Mouse (Mus musculus): ENCODE measurements around the gene Zfp142.

Gene Zfp142

DNA sequence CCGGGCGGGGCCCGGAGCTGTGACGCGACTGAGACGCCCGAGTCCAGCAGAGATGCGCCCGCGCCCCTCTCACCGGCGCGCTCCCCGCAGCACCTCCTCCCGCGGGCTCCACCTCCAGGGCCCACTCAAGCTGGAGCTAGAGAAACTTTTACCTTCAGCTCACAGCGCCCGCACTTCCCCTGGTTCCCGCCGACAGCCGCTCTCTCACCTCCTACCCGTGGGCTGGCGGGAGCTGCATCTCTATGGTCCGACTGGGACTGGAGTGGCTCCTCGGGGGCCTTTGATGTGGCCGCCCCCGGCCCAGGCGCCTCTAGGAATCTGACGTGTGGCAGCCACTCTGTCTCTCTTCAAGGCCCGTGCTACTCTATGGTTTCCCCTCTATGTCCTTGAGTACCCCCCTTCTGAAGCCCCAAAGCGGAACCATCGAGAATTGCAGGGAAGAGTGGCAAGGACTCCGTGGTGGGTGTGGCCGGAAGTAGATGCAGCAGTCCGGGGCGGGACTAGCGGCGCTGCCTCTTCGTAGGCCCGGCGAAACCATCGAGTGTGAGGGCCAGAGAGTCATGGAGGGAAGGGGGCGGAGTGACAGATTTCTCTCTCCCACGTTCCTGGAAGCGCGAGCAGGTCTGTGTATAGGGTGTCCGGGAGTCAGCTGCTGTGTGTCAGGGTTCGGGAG is at the start of gene Zfp142, which contains the start of gene Bcs1l:
Gene Zfp142 (minus strand): TSS at position 474 of the 673 bp plus-strand sequence.
Gene Bcs1l (plus strand): TSS at position 517 of the 673 bp plus-strand sequence.
- DNase-seq = peak; percentile 95

DNA sequence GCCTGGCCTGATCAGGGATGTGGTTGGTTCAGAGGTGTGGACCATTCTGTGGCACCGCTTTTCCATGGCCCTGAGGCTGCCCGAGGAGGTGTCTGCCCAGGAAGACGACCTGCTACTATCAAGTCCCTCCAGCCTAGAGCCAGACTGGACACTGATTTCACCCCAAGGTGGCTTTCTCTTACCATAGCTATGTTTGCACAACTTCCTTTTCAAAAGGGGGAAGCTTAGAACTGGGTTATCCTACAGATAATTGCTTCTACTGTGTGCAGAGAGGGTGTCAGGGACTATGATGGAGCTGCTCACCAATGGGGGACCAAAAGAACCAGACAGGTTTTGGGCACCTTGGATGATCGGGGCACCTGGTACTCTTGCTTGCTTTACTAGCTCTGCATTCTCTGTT is 44.7 kb upstream of the Zfp142 start:
- no peak for DNase-seq

DNA sequence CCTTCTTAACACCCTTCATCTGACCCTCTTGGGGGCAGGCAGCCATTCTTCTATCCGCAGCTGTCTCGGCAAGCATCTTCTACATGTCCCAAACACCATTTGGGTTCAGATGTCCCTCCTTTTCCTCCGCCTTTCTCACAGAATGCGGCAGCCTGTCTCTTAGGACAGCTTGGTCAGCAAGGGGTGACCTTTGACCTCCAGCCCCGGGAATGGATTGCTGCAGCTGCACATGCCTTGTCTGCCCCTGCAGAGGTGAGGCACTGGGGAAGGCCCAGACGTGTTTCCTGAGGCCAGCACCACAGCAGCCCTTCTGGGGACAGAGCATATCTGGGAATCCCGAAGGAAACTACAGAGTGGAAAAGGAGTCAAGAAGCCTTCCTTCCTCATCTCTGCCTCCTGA is 40.0 kb upstream of the Zfp142 start:
- no peak for DNase-seq

DNA sequence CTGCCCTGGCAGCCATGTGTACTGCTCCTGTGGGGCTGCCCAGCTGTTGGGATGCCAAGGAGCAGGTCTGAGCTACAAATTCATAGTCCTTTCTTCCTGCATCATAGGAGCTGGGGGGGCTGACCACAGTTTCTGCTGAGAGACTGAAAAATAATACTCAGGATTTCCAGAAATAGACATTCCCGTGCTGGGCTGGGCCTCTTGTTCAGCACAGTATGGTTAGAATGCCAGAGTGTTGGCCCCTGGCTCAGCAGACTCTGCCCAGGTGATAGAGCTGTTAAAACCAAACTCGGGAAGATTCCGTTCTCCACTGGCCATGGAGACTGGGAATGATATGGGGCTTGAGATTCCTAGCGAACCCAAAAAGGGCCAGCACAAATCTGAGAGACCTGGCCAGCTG is 38.0 kb upstream of the Zfp142 start:
- no peak for DNase-seq

DNA sequence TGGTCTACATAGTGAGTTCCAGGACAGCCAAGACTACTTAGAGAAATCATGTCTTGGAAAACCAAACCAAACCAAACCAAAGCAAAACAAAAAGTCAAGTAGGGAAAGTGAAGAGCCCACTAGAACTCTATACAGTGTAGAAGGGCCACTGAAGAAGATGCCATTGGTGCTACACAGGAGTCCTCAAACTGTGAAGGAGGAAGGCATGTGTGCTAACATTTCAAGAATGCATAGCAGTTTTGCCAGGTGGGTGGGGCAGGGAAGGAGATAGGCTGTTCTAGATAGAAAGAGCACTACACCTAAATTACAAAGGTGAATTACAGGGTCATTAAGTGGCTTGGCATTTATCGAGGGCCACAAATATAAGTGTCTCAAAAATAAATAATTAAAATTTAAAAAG is 36.1 kb upstream of the Zfp142 start:
- DNase-seq = no peak

DNA sequence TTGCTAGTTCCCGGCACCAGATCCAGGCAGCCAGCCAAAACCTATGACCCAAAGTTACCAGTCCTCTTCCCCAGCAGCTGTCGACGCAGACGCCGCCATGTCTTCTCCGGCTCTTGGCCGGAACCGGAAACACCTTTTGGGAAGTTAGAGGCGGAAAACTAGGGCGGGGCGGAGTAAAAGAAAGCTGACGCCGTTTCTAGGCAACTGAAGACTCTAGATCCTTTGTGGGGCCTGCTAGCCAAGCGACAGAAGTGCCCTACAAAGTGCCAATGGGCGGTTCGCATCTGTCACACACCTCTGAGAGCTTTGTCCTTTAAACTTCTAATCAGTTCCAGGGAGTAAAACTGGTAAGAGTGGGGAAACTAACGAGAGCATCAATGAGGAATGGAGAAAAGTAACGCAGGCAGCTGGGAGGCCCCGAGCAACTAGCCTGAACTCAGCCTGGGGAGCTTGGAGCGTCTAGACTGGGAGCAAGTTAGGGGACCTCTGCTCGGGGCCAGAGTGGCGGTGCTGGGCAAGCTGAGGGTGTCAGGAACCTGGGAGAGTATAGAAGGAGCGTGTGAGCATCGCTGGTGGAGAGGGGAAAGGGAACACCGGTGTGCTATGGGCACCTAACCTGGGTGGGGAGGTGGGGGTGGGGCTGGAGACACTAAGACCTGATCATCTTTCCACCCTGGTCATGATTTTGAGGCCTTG is 13.4 kb upstream of the Zfp142 start, which contains the start of the genes Rnf25 and Stk36:
Gene Rnf25 (minus strand): TSS at position 131 of the 696 bp plus-strand sequence.
Gene Stk36 (plus strand): TSS at position 179 of the 696 bp plus-strand sequence.
- peak; percentile 80 for DNase-seq

DNA sequence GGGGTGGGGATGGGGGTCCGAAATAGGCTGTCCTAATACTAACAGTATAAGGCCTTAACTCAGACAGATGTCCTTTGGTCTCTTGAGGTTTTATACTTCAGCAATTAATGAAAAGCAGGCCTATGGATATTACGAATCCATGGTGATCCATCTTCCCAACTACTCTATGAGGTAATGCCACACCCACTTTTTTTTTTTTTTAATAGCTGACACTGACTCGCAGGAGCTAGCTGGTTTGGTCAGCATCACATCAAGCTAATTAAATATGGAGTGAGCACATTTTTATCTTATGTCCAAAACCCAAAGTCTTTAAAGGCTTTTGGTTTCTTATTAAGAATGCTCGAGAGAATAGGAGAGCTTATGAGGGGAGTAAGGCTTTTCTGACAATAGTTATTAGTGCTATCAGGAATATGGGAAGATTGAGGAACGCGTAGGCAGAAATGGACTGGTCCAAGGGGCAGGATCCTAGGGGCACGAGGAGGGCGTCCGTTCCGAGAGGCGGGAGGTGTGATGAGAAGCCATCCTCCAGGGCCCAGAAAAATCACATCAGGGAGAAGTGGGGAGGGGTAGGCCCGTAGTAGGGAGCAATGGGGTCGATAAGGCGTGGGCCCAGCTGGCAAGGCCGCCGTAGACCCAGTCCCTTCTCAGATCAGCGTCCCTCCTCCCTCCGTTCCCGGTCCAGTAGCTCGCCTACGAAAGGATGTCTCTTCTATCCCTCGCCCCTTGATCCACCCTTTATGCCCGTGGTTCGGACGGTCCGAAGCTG is 12.6 kb upstream of the Zfp142 start:
- no peak for DNase-seq

DNA sequence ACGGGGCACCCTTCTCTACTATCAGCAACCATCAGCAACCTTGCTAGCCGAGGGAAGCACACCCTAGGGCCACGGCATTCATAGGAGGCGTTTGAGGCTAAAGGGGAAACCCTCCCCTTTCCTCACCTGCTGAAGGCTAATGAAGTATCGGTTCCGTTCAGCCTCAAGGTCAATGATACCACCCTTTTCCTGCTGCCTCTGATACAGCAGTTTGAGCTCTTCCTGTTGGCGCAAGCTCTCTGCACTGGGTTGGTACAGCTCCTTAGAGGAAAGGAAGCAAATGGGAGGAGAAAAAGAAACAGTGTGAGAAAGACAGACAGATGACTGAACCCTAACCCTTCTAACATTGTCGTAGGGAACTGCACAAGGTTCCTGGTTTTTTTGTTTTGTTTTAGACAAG is 6.4 kb upstream of the Zfp142 start:
- DNase-seq = no peak

DNA sequence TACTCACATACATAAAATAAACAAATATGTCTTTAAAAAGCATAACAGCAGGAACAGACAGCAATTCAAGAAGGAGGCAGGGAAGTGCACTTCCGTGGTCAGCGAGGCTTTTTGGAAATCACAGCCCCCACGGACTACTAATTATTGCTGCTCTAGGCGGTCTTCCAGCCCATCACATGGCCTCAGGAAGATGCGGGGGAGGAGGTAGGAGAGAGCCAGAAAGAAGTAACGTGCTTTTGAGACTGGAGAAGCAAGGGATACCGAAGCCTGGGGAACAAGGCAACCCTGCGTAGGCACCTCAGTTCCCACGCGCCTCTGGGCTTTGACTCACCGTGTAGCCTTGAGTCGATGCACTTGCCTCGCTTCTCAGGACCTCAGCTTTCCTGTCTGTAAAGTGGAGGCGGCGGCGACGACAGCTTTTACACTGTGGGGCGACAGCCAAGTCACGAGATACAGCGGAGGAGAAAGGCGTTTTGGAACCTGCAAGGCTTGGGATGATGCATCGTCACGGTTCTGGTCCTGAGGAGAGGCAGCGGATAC is 743 bp downstream of the Zfp142 start:
- no peak for DNase-seq

DNA sequence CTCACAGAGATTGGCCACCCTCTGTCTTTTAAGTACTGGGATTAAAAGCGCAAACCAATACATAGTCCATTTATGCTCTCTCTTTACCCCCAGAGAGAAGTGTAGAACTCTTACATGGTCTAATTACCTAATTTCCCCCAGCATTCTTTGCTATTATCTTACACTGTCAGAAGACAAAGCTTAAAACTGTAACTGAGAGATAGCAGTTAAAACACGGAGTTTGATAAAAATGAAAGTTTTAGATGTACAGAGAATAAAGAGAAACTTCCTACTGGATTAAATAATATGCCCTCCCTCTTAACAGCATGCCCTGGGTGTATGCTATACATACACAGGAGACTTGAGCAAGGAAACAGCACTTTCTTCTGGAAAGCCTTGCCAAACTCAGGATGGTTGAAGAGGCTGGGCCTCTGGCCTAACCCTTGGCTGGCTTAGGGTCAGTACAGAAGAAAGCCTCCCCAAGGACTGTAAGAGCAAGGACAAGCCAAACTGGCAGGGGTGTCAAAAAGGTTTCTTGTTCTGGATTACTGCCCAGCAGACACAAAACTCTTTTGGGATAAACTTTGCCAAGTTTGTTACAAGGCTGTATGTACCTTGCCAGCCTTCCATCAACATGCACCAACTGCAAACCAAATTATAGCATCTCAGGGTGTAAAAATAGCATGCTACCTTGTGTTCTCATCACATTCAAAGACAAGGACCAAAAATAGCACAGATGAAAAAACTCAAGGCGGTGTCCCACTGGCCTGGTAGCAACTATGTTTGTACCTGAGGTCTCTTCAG is 3.2 kb downstream of the Zfp142 start:
- DNase-seq = no peak

DNA sequence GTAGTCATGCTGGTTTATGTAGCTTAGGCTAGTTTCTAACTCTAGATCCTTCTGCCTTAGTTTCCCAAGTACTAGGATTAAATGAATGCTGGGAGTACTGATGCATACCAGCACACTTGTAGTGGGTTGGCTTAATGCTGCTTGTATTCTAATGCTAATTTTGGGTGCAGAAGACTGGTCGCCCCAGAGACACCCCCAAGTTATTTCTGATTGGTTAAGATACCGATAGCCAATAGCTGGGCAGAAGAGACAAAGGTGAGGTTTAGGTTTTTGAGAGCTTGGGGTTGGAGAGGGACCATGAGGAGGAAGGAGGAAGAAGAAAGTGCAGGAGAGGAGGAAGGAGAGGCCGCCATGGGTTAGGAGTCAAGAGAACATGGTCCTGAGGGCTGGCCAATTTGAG is 5.4 kb downstream of the Zfp142 start:
- no peak for DNase-seq

DNA sequence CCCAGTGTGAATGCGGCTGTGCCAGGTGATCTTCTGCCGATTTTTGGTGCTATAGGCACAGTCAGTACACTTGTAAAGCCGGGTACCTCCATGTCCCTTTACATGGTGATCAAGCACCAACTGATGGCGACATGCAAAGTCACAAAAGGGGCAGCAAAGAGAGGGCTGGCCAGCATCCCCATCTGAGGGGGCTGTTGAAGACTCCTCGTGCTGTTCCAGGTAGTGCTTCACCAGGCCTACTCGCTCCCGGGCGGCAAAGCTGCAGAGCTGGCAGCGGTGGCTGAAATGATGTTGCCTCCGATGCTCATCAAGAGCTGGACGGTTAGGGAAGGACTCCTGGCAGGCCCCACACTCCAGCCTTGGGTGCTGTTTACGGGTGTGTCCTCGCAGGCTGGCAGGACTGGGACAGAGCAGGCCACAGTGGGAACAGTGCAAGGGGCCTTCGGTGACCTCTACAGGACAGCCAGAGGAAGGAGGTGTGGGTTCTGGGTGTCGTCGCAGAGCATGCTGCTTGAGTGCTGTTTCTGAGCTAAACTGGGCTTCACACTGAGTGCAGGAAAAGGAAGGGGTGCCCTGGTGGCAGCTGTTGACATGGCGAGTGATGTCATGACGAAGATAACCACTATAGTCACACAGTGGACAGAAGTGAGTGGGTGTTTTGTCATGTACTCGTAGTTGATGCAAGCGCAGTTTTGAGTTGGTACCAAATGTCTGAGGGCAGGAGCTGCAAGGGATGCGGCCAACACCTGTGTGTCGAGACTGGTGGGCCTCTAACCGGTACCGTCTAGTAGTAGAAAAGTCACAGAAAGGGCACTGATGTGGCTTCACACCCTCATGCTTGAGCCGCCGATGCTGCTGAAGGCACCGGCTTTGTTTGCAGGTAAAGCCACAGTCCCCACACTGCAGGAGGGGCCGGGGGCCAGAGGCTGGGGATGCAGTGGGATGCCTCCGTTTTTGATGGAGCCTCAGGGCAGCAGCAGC is 18.0 kb downstream of the Zfp142 start:
- DNase-seq = no peak

DNA sequence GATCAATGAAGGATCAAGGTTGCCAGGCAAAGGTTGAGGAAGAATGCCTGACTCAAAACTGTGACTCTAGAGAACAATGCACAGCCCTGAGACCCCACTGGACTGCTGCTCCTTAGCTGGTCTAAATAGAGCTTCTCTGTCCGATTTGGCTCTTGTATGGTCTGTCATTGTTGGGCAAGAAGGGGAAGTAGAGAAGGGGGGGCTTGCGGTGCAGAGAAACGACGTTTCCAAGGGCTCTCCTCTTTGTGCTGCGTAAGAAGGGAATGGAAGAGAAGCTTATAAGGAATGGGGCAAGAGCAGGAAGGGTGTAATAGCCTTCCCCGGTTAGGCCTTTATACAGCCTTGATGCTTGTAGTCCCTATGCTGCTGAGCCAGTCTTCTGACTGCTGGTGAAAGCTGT is 22.2 kb downstream of the Zfp142 start:
- no peak for DNase-seq

DNA sequence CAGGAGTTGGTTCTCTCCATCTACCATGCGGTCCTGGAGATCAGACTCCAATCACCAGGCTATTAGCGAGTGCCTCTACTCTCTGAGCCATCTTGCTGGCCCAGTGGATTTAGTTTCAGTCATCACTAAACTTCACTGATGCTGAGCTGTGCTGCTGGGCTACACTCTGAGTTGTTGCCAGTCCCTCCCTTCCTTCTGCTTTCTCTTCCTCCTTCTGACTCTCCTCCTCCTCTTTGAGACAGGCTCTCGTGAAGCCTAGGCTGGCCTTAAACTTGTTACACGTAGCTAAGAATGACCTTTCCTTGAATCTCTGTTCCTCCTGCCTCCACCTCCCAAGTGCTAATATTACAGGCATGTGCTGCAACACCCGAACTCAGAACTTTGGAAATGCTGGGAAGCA is 29.0 kb downstream of the Zfp142 start:
- DNase-seq = no peak

DNA sequence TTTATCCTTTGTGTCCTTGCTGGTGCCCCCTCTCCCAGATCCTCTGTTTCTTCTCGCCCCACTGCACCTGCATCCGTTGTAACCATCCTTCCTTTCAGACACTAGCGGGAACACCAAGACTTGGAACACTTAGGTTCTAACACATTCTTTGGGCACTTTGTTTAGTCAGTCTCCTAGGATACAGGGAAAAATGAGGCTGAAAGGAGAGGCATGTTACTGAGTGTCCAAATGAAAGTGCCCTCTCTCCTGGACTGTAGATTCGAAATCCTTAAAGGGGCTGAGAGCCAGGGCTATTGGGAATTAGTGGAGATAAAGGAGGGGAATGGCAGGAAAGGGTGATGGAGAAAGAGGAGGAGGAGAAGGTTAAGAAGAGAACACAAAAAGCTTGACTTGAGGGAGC is 43.9 kb downstream of the Zfp142 start, which contains the start of gene Usp37:
Gene Usp37 (minus strand): TSS at position 101 of the 400 bp plus-strand sequence.
- no peak for DNase-seq

DNA sequence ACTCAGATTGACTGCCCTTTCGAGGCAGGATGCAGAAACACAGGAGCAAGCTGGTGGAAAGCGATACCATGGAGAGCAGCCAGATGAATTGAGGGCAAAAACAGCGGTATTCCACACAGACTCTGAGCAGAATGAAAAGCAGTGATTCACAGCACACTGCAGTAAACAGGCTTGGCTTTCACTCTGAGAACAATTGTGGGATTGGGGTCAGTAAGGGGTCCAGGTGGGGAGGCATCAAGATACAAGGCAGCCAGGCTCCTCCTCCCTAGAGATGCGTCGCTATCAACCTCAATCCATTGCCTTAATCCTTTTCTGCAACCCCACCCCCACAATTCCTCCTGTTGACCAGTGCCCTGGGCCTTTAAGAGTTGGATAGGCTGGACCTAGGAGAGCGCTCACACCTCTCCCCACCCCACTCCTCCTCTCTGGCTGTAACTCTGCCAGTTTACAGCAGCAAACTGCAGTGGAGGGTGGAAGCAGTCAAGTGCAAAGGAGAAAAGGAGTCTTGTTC is 45.5 kb downstream of the Zfp142 start, which contains the start of gene Plcd4:
Gene Plcd4 (plus strand): TSS at position 438 of the 511 bp plus-strand sequence.
- peak; percentile 6 for DNase-seq

DNA sequence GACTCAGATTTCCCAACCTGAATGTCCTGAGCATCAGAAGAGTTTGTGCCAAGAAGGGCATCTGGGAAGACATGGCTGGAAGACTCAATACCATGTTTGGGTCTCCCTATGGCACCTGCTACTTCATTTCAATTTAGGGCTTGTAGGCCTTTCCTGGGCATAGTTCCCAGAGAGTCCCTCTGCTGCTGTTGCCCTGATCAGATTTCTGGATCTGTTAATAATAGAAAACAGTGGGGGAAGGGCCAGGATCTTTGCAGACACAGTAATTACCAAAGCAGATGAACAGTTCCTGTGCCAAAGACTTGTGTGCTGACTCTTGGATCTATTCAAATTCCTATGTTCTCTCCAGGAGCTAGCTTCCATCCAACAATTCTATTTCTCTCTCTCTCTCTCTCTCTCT is 49.4 kb downstream of the Zfp142 start:
- DNase-seq = no peak

DNA sequence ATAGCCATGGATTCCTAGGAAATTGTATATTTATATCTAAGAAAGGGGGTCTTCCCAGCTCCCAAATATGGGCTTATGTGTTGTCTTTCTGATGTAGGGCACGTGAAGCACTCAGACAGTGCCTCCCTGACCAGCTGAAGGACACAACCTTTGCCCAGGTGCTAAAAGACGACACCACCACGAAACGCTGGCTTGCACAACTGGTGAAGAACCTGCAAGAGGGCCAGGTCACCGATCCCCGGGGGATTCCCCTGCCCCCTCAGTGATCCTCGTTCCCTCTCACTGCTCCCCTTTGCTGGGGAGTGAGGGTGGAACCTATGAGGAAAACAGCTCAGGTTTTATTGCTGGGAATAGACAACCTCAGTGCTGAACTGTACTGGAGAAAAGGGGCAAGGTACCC is 59.5 kb downstream of the Zfp142 start:
- no peak for DNase-seq

DNA sequence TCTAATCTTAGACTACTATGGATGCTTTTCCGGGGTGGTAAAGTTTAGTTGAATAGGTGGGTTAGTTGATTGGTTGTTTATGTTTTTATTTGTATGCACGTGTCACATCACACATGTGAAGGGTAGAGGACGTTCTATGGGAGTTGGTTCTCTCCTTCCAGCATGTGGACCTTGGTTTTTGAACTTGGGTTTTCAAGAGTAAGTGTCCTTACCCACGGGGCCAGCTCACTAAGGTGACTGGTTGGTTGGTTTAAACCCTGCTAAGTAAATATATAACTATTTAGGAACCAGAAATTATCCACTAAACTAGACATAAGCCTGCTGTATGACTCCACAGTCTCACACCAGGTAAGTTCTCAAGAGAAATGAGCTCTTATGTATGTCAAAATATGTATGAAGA is 63.3 kb downstream of the Zfp142 start:
- no peak for DNase-seq

DNA sequence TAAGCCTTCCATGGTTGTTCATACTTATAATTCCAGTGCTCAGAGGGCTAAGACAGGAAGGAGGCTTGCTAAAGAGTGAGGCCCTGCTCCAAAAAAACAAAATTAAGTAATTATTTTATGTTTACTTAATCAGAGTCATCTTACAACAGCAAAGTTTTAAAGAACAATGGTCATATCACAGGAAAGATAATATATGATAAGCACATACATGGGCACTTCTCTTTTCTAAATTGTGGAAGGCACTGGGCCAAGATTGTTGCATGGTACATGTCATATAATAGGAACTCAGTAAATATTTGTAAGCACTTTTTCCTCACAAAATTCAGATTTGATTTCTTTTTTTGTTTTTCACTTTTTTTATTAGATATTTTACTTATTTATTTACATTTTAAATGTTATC is 68.2 kb downstream of the Zfp142 start:
- no peak for DNase-seq
